Mouse (Mus musculus) myocyte (in vitro differentiated cells): ENCODE measurements at regions not wholly inside any gene's neighbourhood (a gene's known extent, or its start where the extent isn't known, plus 50 kb on each side); places are given as distances from the start of the nearest gene placed in this dataset.

Source experiments
- H3K27me3 ChIP-seq: one replicate; pipeline ENCODE4 v1.6.1; 2011; ENCODE audit not compliant: control insufficient read depth, insufficient read depth, insufficient read length
- H3K36me3 ChIP-seq: one replicate; pipeline ENCODE4 v1.6.1; 2011; ENCODE audit not compliant: control insufficient read depth, insufficient read depth
- H3K4me2 ChIP-seq: one replicate; pipeline ENCODE4 v1.6.1; 2011; ENCODE audit warnings: low read depth, control low read depth
- H3K4me3 ChIP-seq: one replicate; pipeline ENCODE4 v1.5.1; 2011; ENCODE audit warnings: mild to moderate bottlenecking, control low read depth, moderate library complexity
- H3K79me2 ChIP-seq: one replicate; pipeline ENCODE4 v1.6.1; 2011; ENCODE audit not compliant: control insufficient read depth, insufficient read depth
- H3ac ChIP-seq: one replicate; pipeline ENCODE4 v1.6.1; 2011; ENCODE audit not compliant: control insufficient read depth, insufficient read length
- CEBPB ChIP-seq: IDR thresholded peaks from 2 replicates; pipeline ENCODE4 v1.6.1; 2011; ENCODE audit warnings: mild to moderate bottlenecking, moderate library complexity; ENCODE audit not compliant: poor library complexity, insufficient read depth, severe bottlenecking
- E2F4 ChIP-seq: IDR thresholded peaks from one replicate; pipeline ENCODE4 v1.6.1; 2011; ENCODE audit warnings: mild to moderate bottlenecking, control low read depth, moderate library complexity; ENCODE audit not compliant: insufficient read depth
- MAX ChIP-seq: IDR thresholded peaks from one replicate; pipeline ENCODE4 v1.6.1; 2011; ENCODE audit warnings: low read depth, mild to moderate bottlenecking, control low read depth
- MYOD1 ChIP-seq, 3 experiments: IDR thresholded peaks; one replicate each; pipeline ENCODE4 v1.6.1; 2011; ENCODE audit warnings: control low read depth in 2 of 3, low read depth in 2 of 3, mild to moderate bottlenecking in 2 of 3, moderate library complexity in 1 of 3; ENCODE audit not compliant: insufficient read length in 2 of 3, control insufficient read depth in 1 of 3
- MYOG ChIP-seq, 3 experiments: IDR thresholded peaks; one replicate each; pipeline ENCODE4 v1.6.1; 2011; ENCODE audit warnings: control low read depth in 2 of 3, low read depth in 2 of 3, mild to moderate bottlenecking in 2 of 3; ENCODE audit not compliant: insufficient read length in 2 of 3, control insufficient read depth in 1 of 3, insufficient read depth in 1 of 3
- POLR2A ChIP-seq: IDR thresholded peaks from one replicate; pipeline ENCODE4 v1.6.1; 2011; ENCODE audit warnings: low read depth, mild to moderate bottlenecking, control low read depth, moderate library complexity; ENCODE audit not compliant: insufficient read length
- POLR2AphosphoS2 ChIP-seq: IDR thresholded peaks from one replicate; pipeline ENCODE4 v1.6.1; 2011; ENCODE audit warnings: low read depth, control low read depth; ENCODE audit not compliant: insufficient read length
- REST ChIP-seq: IDR thresholded peaks from one replicate; pipeline ENCODE4 v1.6.1; 2011; ENCODE audit warnings: mild to moderate bottlenecking, control low read depth, moderate library complexity; ENCODE audit not compliant: insufficient read depth, insufficient read length
- SRF ChIP-seq: IDR thresholded peaks from one replicate; pipeline ENCODE4 v1.6.1; 2011; ENCODE audit warnings: low read depth; ENCODE audit not compliant: control insufficient read depth, insufficient read length
- TCF12 ChIP-seq: IDR thresholded peaks from one replicate; pipeline ENCODE4 v1.6.1; 2011; ENCODE audit warnings: mild to moderate bottlenecking, control low read depth; ENCODE audit not compliant: poor library complexity, insufficient read depth, severe bottlenecking
- TCF3 ChIP-seq: IDR thresholded peaks from one replicate; pipeline ENCODE4 v1.6.1; 2011; ENCODE audit warnings: low read depth, control low read depth; ENCODE audit not compliant: insufficient read length
- USF1 ChIP-seq: IDR thresholded peaks from one replicate; pipeline ENCODE4 v1.6.1; 2011; ENCODE audit warnings: low read depth, mild to moderate bottlenecking, control low read depth, moderate library complexity

- Histone ChIP-seq H3K27me3 (no peaks in the 10 kb centered on the region), H3ac (no peak overlapping the region), H3K4me2 (peak overlapping the region; percentile 31), H3K4me3 (no peak overlapping the region), H3K79me2 (no peaks in the 10 kb centered on the region), H3K36me3 (no peaks in the 10 kb centered on the region)
- TF ChIP-seq TCF3 (no peak), MYOG (IDR thresholded peaks at IDR 0.05; ENCODE audit: control insufficient read depth in 1 of 3, insufficient read depth in 1 of 3, insufficient read length in 2 of 3, low read depth in 2 of 3) (no peak), USF1 (no peak), MAX (no peak), E2F4 (no peak), REST (no peak), SRF (no peak), MYOD1 (IDR thresholded peaks at IDR 0.05; ENCODE audit: control insufficient read depth in 1 of 3, insufficient read length in 2 of 3, low read depth in 2 of 3) (no peak), POLR2AphosphoS2 (no peak), CEBPB (no peak), TCF12 (no peak), POLR2A (no peak)
These were observed 74.6 kb upstream of the Mark1 start for GRCm38 (mm10) chr1:185074001-185074400.

- H3K4me2 ChIP-seq, result no peak overlapping the region
- no peaks in the 10 kb centered on the region for H3K79me2 ChIP-seq
These were observed 73.4 kb upstream of the Mark1 start for GRCm38 (mm10) chr1:185072766-185073165.

GRCm38 (mm10) chr1:185071566-185071965, 72.2 kb upstream of the Mark1 start:
- no peak overlapping the region for H3ac ChIP-seq
- H3K27me3 ChIP-seq, result no peaks in the 10 kb centered on the region
- no peak overlapping the region for H3K4me2 ChIP-seq
- H3K79me2 ChIP-seq, result no peaks in the 10 kb centered on the region
- TF ChIP-seq CEBPB, result no peak
- no peak for TF ChIP-seq SRF
- TF ChIP-seq MYOG (IDR thresholded peaks at IDR 0.05; ENCODE audit: control insufficient read depth in 1 of 3, insufficient read depth in 1 of 3, insufficient read length in 2 of 3, low read depth in 2 of 3), result no peak
- TF ChIP-seq TCF12, result no peak
- TF ChIP-seq POLR2AphosphoS2, result no peak
- TF ChIP-seq MAX, result no peak
- no peaks in the 10 kb centered on the region for H3K36me3 ChIP-seq
- H3K4me3 ChIP-seq, result no peak overlapping the region

More at GRCm38 (mm10) chr1:185072766-185073165, 73.4 kb upstream of the Mark1 start:
- no peak overlapping the region for H3ac ChIP-seq
- no peak overlapping the region for H3K4me3 ChIP-seq
- no peaks in the 10 kb centered on the region for H3K27me3 ChIP-seq
- no peaks in the 10 kb centered on the region for H3K36me3 ChIP-seq
- TF ChIP-seq MAX (no peak), E2F4 (no peak), USF1 (no peak), SRF (no peak), POLR2AphosphoS2 (no peak), CEBPB (no peak), MYOD1 (IDR thresholded peaks at IDR 0.05; ENCODE audit: control insufficient read depth in 1 of 3, insufficient read length in 2 of 3, low read depth in 2 of 3) (no peak)

- Histone ChIP-seq H3K4me2 (no peak overlapping the region), H3K27me3 (no peaks in the 10 kb centered on the region), H3K4me3 (no peak overlapping the region), H3K79me2 (no peaks in the 10 kb centered on the region), H3ac (no peak overlapping the region), H3K36me3 (no peaks in the 10 kb centered on the region)
- TF ChIP-seq POLR2AphosphoS2 (no peak), SRF (no peak)
These were observed 71.4 kb upstream of the Mark1 start for GRCm38 (mm10) chr1:185070853-185071149.

GRCm38 (mm10) chr1:185070062-185070852, 70.9 kb upstream of the Mark1 start:
- Histone ChIP-seq H3ac (no peak overlapping the region), H3K36me3 (no peaks in the 10 kb centered on the region), H3K4me2 (peak overlapping the region; percentile 46), H3K4me3 (no peak overlapping the region), H3K27me3 (no peaks in the 10 kb centered on the region), H3K79me2 (no peaks in the 10 kb centered on the region)
- peak; percentile 92 for TF ChIP-seq CEBPB
- no peak for TF ChIP-seq MYOG (IDR thresholded peaks at IDR 0.05; ENCODE audit: control insufficient read depth in 1 of 3, insufficient read depth in 1 of 3, insufficient read length in 2 of 3, low read depth in 2 of 3)

GRCm38 (mm10) chr1:185068136-185068535, 68.8 kb upstream of the Mark1 start:
- H3K79me2 ChIP-seq, result no peaks in the 10 kb centered on the region
- no peaks in the 10 kb centered on the region for H3K27me3 ChIP-seq
- H3ac ChIP-seq, result no peak overlapping the region
- no peak overlapping the region for H3K4me3 ChIP-seq
- H3K36me3 ChIP-seq, result no peaks in the 10 kb centered on the region
- TF ChIP-seq TCF12 (no peak), SRF (no peak), POLR2A (no peak), CEBPB (no peak), MYOG (IDR thresholded peaks at IDR 0.05; ENCODE audit: control insufficient read depth in 1 of 3, insufficient read depth in 1 of 3, insufficient read length in 2 of 3, low read depth in 2 of 3) (no peak), MYOD1 (IDR thresholded peaks at IDR 0.05; ENCODE audit: control insufficient read depth in 1 of 3, insufficient read length in 2 of 3, low read depth in 2 of 3) (no peak), E2F4 (no peak), REST (no peak), MAX (no peak), USF1 (no peak), POLR2AphosphoS2 (no peak), TCF3 (no peak)
- no peak overlapping the region for H3K4me2 ChIP-seq
